Mouse (Mus musculus): ENCODE data around the gene Eef1akmt2.

DNA sequence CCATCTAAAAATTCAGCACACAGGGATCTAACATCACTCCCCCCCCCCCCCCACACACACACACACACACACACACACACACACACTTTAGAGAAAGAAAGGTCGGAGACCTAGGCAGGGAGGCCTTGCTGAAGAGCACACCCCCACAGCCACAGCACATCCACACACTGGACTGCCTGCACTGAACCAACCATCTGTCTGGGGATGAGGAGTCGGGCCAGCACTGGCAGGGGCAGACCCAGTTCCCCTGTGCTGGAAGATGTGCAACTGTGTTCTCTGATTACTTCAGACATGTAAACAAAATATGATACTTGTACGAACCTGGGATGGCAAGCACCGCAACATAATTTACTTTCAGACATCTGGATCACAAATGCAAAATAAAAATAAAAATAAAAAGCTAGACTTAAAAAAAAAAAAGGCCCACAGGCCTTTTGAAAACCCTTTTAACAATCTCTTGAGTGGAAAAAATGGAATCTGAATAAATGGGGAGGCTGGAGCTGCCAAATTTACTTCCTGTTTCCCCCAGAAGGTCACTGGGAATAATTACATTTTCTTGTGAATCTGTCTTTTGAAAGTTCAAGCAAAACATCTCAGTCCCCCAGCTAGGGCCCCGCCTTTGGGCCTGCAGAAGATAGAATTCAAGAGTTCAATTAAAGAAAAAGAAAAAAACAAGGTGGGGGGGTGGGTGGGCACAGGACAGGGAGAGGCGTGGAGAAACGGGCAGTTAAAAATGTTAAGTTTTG, 44.2 kb downstream of the Eef1akmt2 start:
- no peak for TF ChIP-seq CTCF (IDR thresholded peaks at IDR 0.05; ENCODE audit: extremely low read depth, insufficient read depth, low read length)
- no peak for TF ChIP-seq POLR2A (IDR thresholded peaks at IDR 0.05; ENCODE audit: extremely low read depth, insufficient read depth, low read length)

All from cortical plate, adult 2 months (tissue).